Mouse (Mus musculus) kidney, adult 2 months (tissue): ENCODE data around the gene Lamc2. TPM values are rescaled to one million over a fixed set of nuclear protein-coding genes. Genes with fewer than 3 reads are reported as not detected.
"Not testable (repeated sequence)": the region's sequence is repeated elsewhere in the genome, so short reads cannot be mapped to it uniquely, and the experiment has no call there.

ENCODE experiments used
- DNase-seq: peaks from one replicate; pipeline ENCODE4 v3.0.0; 2021
- H3K27ac ChIP-seq: fragments of 200-500 bp; 2 replicates; pipeline ENCODE4 v1.5.1; 2012; ENCODE audit warnings: low read depth, low read length, control low read depth, inconsistent platforms; ENCODE audit not compliant: insufficient read depth
- H3K27me3 ChIP-seq: fragments of 200-500 bp; replicated peaks from 2 replicates; pipeline ENCODE4 v1.6.1; 2012; ENCODE audit warnings: mild to moderate bottlenecking, moderate library complexity, low read length, inconsistent platforms; ENCODE audit not compliant: control insufficient read depth, insufficient read depth
- H3K36me3 ChIP-seq: fragments of 200-500 bp; 2 replicates; pipeline ENCODE4 v1.6.1; 2012; ENCODE audit warnings: mild to moderate bottlenecking, moderate library complexity, low read length, inconsistent platforms; ENCODE audit not compliant: control insufficient read depth, insufficient read depth
- H3K4me1 ChIP-seq: fragments of 200-500 bp; 2 replicates; pipeline ENCODE4 v1.6.1; 2011; ENCODE audit warnings: low read length; ENCODE audit not compliant: control insufficient read depth, insufficient read depth
- H3K4me3 ChIP-seq: fragments of 200-500 bp; 2 replicates; pipeline ENCODE4 v1.5.1; 2011; ENCODE audit warnings: mild to moderate bottlenecking, low read depth, low read length, control low read depth; ENCODE audit not compliant: insufficient read depth
- CTCF ChIP-seq: fragments of 200-500 bp; conservative IDR thresholded peaks from 2 replicates; pipeline ENCODE4 v1.5.1; 2011; ENCODE audit warnings: low read depth, mild to moderate bottlenecking, control low read depth, low read length, moderate library complexity, mixed read lengths; ENCODE audit not compliant: insufficient read depth, insufficient read length
- POLR2A ChIP-seq: fragments of 200-500 bp; IDR thresholded peaks from one replicate; pipeline ENCODE4 v1.6.1; 2011; ENCODE audit warnings: low read depth, low read length, control low read depth
- WGBS: fragments of 180-500 bp; shearing (Covaris S2); methylation state at CpG from one replicate; pipeline ENCODE4 v1.1.7; 2018; 5-methylcytosine and 5-hydroxymethylcytosine counted together
- polyA plus RNA-seq: library from polyadenylated mRNA; depleted of rRNA; stranded (reverse); fragments of >200 nt; gene quantifications from 2 replicates; pipeline ENCODE4 v1.2.3, GENCODE M21; 2012

The Lamc2 gene
- polyA plus RNA-seq, 1 experiment: 7.0 TPM

- Histone ChIP-seq H3K4me1 (no peaks in the 10 kb centered on the region), H3K36me3 (no peaks in the 10 kb centered on the region), H3K4me3 (no peak overlapping the region), H3K27me3 (no peaks in the 10 kb centered on the region), H3K27ac (peak overlapping the region; percentile 67)
- TF ChIP-seq POLR2A (no peak), CTCF (no peak)
- peak; percentile 71 for DNase-seq
- 37% methylated on average over 9 of the region's 9 CpGs for WGBS
Observed at GRCm38 (mm10) chr1:153091438-153092236, 94.6 kb downstream of the Lamc2 start.

- WGBS: 86% methylated on average over 4 of the region's 4 CpGs
Observed at GRCm38 (mm10) chr1:153090807-153091206, 95.4 kb downstream of the Lamc2 start.

GRCm38 (mm10) chr1:153090081-153090480 lies 96.2 kb downstream of the Lamc2 start:
- H3K4me1 ChIP-seq: no peaks in the 10 kb centered on the region
- TF ChIP-seq CTCF (no peak), POLR2A (no peak)
- no peaks in the 10 kb centered on the region for H3K36me3 ChIP-seq
- 85% methylated on average over 2 of the region's 2 CpGs for WGBS
- no peak for DNase-seq
- H3K27ac ChIP-seq: no peak overlapping the region
- H3K4me3 ChIP-seq: no peak overlapping the region
- H3K27me3 ChIP-seq: no peaks in the 10 kb centered on the region

More at GRCm38 (mm10) chr1:153090807-153091206, 95.4 kb downstream of the Lamc2 start:
- H3K27ac ChIP-seq: no peak overlapping the region
- DNase-seq: no peak
- H3K27me3 ChIP-seq: no peaks in the 10 kb centered on the region
- no peaks in the 10 kb centered on the region for H3K36me3 ChIP-seq
- TF ChIP-seq CTCF (no peak), POLR2A (no peak)
- no peaks in the 10 kb centered on the region for H3K4me1 ChIP-seq
- H3K4me3 ChIP-seq: no peak overlapping the region

DNA sequence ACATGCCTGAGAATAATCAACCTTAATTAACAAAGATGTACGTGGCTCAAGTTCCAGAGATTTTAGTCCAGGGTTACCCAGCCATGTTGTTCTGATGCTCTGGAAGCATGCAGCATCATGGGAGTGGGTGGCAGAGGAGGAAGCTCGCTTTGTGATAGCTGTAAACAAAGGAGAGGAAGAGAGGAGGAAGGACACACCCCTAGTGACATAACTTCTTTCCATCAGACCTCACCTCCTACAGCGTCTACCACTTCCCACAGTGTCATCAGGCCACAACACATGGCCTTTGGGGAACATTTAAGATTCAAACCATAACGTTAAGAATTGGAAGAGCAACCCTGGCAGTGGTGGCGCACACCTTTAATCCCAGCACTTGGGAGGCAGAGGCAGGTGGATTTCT lies 98.5 kb downstream of the Lamc2 start:
- TF ChIP-seq POLR2A (no peak), CTCF (no peak)
- no peaks in the 10 kb centered on the region for H3K4me1 ChIP-seq
- H3K27me3 ChIP-seq: no peaks in the 10 kb centered on the region
- H3K4me3 ChIP-seq: no peak overlapping the region
- H3K36me3 ChIP-seq: no peaks in the 10 kb centered on the region
- H3K27ac ChIP-seq: no peak overlapping the region
- no peak for DNase-seq
- 85% methylated on average over 5 of the region's 5 CpGs for WGBS

DNA sequence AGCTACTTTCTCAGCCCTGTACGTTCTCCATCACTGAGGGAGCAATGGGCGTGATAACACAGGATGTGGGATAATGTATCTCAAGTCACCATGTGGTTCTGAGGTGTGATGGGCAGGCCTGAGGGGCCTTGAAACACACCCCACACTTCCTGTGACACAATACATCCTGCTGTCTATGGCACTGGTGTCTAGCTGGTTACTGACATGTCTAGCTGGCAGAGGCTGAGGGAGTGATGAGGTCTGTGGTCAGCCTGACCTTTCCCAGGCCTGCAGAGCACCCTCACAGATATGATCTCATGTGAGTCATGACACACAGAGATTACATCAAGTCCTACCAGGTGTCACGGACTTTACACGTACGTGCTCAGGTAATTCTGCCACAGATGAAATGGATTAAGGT lies 101.0 kb downstream of the Lamc2 start:
- Histone ChIP-seq H3K27me3 (no peaks in the 10 kb centered on the region), H3K4me1 (no peaks in the 10 kb centered on the region), H3K36me3 (no peaks in the 10 kb centered on the region), H3K4me3 (no peak overlapping the region), H3K27ac (no peak overlapping the region)
- no peak for DNase-seq
- WGBS: 88% methylated on average over 5 of the region's 5 CpGs
- TF ChIP-seq CTCF (no peak), POLR2A (no peak)

GRCm38 (mm10) chr1:153084191-153084590 lies 102.1 kb downstream of the Lamc2 start:
- Histone ChIP-seq H3K36me3 (no peaks in the 10 kb centered on the region), H3K4me3 (no peak overlapping the region), H3K27me3 (no peaks in the 10 kb centered on the region), H3K27ac (no peak overlapping the region), H3K4me1 (no peaks in the 10 kb centered on the region)
- WGBS: 53% methylated on average over 6 of the region's 6 CpGs
- no peak for TF ChIP-seq CTCF
- TF ChIP-seq POLR2A: no peak
- DNase-seq: no peak

DNA sequence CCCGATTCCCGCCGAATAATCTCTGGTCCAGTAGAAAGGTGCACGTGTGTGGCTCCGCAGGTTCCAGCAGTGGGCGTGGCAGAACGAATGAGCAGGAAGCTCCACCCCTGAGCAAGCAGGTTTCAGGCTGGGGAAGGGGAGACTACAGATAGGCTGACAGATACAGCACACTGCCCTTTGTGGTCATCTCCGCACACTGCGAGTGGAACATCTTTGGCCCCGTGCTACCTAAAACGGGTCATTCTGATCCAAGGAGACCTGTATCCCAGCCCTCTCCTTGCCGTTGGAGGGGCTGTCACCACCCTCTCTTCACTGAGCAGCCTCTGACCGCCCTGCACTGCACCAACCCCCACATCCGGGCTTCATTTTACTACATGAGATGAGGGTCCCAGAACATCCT lies 103.0 kb downstream of the Lamc2 start:
- H3K27me3 ChIP-seq, H3K4me3 ChIP-seq, H3K27ac ChIP-seq, H3K36me3 ChIP-seq, DNase-seq, H3K4me1 ChIP-seq: not testable (repeated sequence)
- WGBS: 91% methylated on average over 10 of the region's 14 CpGs

- 36% methylated on average over 6 of the region's 6 CpGs for WGBS
- Histone ChIP-seq H3K4me1 (no peaks in the 10 kb centered on the region), H3K4me3 (no peak overlapping the region), H3K27ac (no peak overlapping the region), H3K27me3 (no peaks in the 10 kb centered on the region; the same call in 1 of the 2 replicates), H3K36me3 (no peaks in the 10 kb centered on the region)
- no peak for TF ChIP-seq POLR2A
- DNase-seq: no peak
Observed at GRCm38 (mm10) chr1:153075955-153076354, 110.3 kb downstream of the Lamc2 start.
